Mouse (Mus musculus): ENCODE measurements at regions not wholly inside any gene's neighbourhood (a gene's known extent, or its start where the extent isn't known, plus 50 kb on each side); places are given as distances from the start of the nearest gene placed in this dataset.

DNA sequence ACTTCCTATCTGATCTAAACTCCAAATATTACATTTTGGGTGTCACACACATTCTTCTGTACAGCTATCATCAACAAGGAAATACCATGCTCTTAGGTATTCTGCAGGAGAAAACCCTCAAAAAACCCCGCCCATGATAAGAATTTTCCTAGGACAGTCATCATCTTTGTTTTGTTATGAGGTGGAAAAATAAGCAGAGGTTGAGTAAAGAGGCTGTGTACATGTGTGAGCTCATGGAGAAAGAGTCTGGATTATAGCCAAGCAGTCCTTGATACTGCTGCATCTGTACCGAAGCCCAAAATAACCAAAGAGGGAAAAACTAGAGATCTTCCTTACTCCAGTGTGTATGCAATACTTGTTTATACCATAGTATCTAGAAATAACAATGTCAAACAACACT, 1215.3 kb upstream of the Cited2 start:
- TF ChIP-seq GATA1 (IDR thresholded peaks at IDR 0.05; ENCODE audit: borderline replicate concordance, low read length) (no peak), FLI1 (IDR thresholded peaks at IDR 0.05; ENCODE audit: low read length) (no peak)

All from megakaryocyte, embryonic 14.5 days (primary cell).